Mouse (Mus musculus) hindbrain, embryonic 16.5 days (tissue): ENCODE data around the gene Sclt1. TPM values are rescaled to one million over a fixed set of nuclear protein-coding genes. Genes with fewer than 3 reads are reported as not detected.

ENCODE experiments used
- ATAC-seq: fragments of 200-750 bp; cut with Nextera tagmentation; 2 replicates; pipeline ENCODE4 v1.8.0; 2017; ENCODE audit warnings: moderate TSS enrichment, moderate library complexity
- H3K27ac ChIP-seq: fragments of 300-500 bp; sonication (generic); 2 replicates; pipeline ENCODE4 v1.5.1; 2014; ENCODE audit warnings: low read depth, mild to moderate bottlenecking, control low read depth, low read length, moderate library complexity
- H3K27me3 ChIP-seq: fragments of 300-500 bp; sonication (generic); replicated peaks from 2 replicates; pipeline ENCODE4 v1.6.1; 2014; ENCODE audit warnings: low read length; ENCODE audit not compliant: control insufficient read depth, insufficient read depth
- H3K36me3 ChIP-seq: fragments of 300-500 bp; sonication (generic); 2 replicates; pipeline ENCODE4 v1.6.1; 2014; ENCODE audit warnings: mild to moderate bottlenecking, low read length, moderate library complexity, mixed read lengths; ENCODE audit not compliant: control insufficient read depth, insufficient read depth
- H3K4me1 ChIP-seq: fragments of 300-500 bp; sonication (generic); 2 replicates; pipeline ENCODE4 v1.6.1; 2014; ENCODE audit warnings: low read depth, low read length; ENCODE audit not compliant: control insufficient read depth, insufficient read depth
- H3K4me2 ChIP-seq: fragments of 300-500 bp; sonication (generic); 2 replicates; pipeline ENCODE4 v1.6.1; 2014; ENCODE audit warnings: mild to moderate bottlenecking, low read length, control low read depth, moderate library complexity
- H3K4me3 ChIP-seq: fragments of 300-500 bp; sonication (generic); 2 replicates; pipeline ENCODE4 v1.5.1; 2014; ENCODE audit warnings: mild to moderate bottlenecking, low read length, control low read depth, moderate library complexity
- H3K9ac ChIP-seq: fragments of 300-500 bp; sonication (generic); 2 replicates; pipeline ENCODE4 v1.6.1; 2014; ENCODE audit warnings: low read depth, mild to moderate bottlenecking, control low read depth, low read length, moderate library complexity
- H3K9me3 ChIP-seq: fragments of 300-500 bp; sonication (generic); 2 replicates; pipeline ENCODE4 v1.6.1; 2014; ENCODE audit warnings: mild to moderate bottlenecking, low read length, moderate library complexity; ENCODE audit not compliant: control insufficient read depth
- WGBS: fragments of 180-500 bp; shearing (Covaris S2); extraction: QIAGEN DNeasy Blood & Tissue Kit; methylation state at CpG from one replicate; pipeline ENCODE4 v1.1.7; 2014; 5-methylcytosine and 5-hydroxymethylcytosine counted together
- polyA plus RNA-seq: library from polyadenylated mRNA; unstranded; fragments of >200 nt; fragmentation: Nextera tagmentation; extraction: Ambion mirVana; gene quantifications from 2 replicates; pipeline ENCODE4 v1.2.1, GENCODE M21; 2015

Sclt1 gene
- polyA plus RNA-seq, 1 experiment from 2014 or later = 16.3 TPM

DNA sequence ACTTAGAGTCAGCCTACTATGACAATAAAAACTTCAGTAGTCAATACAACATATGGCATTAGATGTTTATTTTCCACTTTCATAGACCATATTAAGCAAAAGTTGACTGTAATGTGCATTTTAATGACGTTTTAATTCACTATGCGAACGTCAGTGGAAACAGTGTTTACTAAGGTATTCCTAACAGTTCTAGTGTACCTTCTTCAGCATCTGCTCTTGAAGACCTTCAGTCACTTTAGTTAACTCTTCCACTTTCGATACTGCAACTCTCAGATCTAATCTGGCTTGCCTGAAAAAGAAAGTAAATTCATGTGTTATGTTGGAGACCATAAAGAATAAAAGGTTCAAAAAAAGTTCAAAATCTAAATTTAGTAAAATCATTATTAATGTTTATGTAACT lies 60.2 kb downstream of the Sclt1 start:
- Histone ChIP-seq H3K4me3 (no peak overlapping the region), H3K9ac (no peak overlapping the region), H3K9me3 (no peaks in the 10 kb centered on the region), H3K4me2 (no peak overlapping the region), H3K27ac (no peak overlapping the region), H3K4me1 (no peaks in the 10 kb centered on the region), H3K27me3 (no peaks in the 10 kb centered on the region), H3K36me3 (0 out of 2 replicates have a peak, but pooled peaks cover 3% of the 10 kb centered on the region)
- WGBS = 90% methylated on average over 4 of the region's 4 CpGs
- ATAC-seq = no peak

DNA sequence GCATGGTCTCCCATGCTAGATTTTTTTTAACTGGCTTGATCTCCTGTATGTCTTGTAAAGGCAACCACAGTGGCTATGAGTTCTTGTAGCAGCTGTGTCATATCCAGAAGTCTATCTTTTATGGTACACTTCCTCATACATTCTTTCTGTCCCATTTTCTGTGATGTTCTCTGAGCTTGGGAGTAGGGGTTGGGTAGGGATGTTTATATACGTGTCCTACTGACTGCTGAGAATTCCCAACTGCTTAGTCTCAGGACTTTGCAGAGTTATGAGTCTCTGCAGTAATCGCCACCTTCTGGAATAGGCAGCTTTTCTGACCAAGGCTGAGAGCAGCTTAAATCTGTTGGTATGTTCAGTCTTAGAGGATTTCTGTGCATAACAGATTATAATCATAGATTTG lies 65.7 kb downstream of the Sclt1 start:
- no peak overlapping the region for H3K27ac ChIP-seq
- no peaks in the 10 kb centered on the region for H3K4me1 ChIP-seq
- 95% methylated on average over 2 of the region's 2 CpGs for WGBS
- ATAC-seq = no peak
- H3K4me2 ChIP-seq = no peak overlapping the region
- no peak overlapping the region for H3K4me3 ChIP-seq
- no peak overlapping the region for H3K9ac ChIP-seq
- no peaks in the 10 kb centered on the region for H3K9me3 ChIP-seq
- 0 out of 2 replicates have a peak, but pooled peaks cover 2% of the 10 kb centered on the region for H3K36me3 ChIP-seq
- no peaks in the 10 kb centered on the region for H3K27me3 ChIP-seq

DNA sequence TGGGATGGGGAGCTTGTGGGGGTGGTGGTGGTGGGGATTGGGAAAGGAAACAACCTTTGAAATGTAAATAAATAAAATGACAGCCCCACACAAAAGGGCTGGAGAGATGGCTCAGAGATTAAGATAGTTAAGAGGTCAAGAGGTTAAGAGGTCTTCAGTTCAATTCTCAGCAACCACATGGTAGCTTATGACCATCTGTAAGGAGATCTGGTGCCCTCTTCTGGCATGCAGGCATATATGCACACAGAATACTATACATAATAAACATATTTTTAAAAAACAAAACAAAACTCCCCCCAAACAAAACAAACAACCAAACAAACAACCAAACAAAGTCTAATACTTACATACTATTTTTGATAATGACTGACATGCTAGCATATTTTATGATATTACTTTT lies 67.5 kb downstream of the Sclt1 start:
- Histone ChIP-seq H3K27me3 (no peaks in the 10 kb centered on the region), H3K9ac (no peak overlapping the region), H3K4me3 (no peak overlapping the region), H3K36me3 (peaks cover 2% of the 10 kb centered on the region; the same call in 1 of the 2 replicates), H3K9me3 (no peaks in the 10 kb centered on the region), H3K27ac (no peak overlapping the region), H3K4me1 (no peaks in the 10 kb centered on the region), H3K4me2 (no peak overlapping the region)
- ATAC-seq = no peak

DNA sequence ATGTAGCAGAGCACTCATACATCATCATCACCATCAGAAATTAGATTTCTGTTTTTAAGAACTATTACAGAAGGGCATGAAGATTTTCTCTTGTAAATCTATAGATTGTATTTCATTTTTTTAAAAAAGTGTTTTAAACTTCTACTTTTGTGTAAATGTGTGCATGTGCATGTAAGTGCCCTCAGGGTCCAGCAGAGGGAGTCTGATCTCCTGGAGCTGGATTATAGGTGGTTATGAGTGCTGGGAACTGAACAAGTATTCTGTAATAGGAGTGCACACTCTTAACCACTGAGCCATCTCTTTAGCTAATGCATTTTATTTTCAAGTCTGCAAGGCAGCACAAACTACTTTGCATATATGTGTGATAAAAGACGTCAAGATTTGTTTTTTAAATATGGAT lies 86.7 kb downstream of the Sclt1 start:
- Histone ChIP-seq H3K4me1 (no peaks in the 10 kb centered on the region), H3K9ac (no peak overlapping the region), H3K27me3 (no peaks in the 10 kb centered on the region), H3K36me3 (peaks cover 10% of the 10 kb centered on the region; the same call in 1 of the 2 replicates), H3K4me2 (no peak overlapping the region), H3K27ac (no peak overlapping the region), H3K4me3 (no peak overlapping the region), H3K9me3 (no peaks in the 10 kb centered on the region)
- no peak for ATAC-seq
- WGBS = 98% methylated on average over 1 of the region's 1 CpGs

DNA sequence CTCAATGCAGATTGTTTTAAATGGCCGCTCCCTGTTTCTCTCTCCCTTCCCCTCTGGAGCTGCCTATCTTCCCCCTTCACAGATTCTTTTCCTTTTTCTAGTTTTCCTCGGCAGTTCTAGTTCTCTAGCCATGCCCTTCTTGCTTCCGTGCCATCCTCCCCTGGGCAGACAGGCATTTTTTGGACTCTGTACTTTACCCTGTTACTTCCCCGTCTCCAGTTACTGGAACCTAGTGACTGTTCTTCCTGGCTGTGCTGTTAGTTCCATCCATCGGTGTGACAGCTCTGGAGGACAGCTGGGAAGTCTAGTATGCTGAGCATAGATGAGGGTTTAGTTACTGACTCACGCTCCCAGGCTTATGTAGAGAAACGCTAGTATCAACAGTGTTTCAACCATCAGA lies 121.3 kb downstream of the Sclt1 start:
- Histone ChIP-seq H3K4me3 (no peak overlapping the region), H3K4me2 (no peak overlapping the region), H3K36me3 (no peaks in the 10 kb centered on the region), H3K27me3 (no peaks in the 10 kb centered on the region), H3K9ac (no peak overlapping the region), H3K4me1 (0 out of 2 replicates have a peak, but pooled peaks cover 2% of the 10 kb centered on the region), H3K27ac (no peak overlapping the region), H3K9me3 (no peaks in the 10 kb centered on the region)
- WGBS = 89% methylated on average over 7 of the region's 7 CpGs
- ATAC-seq = no peak

DNA sequence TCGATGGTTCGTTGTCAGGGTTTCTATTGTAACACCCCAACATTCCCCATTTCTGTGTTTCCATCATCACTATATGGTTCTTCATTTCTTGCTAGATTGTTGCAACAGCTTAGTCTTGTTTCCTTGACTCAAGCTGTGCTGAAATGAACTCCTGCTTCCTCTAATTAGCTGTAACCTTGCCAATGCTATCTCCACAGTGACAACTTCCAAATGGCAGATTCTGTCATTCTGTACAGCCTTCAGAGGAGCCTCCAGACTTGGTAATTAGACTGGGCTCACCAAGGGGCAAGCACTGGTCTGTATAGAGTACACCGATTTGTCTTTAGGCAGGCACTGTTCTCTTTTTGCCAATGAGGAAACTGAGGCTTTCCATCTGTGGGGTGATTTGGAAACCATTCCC lies 123.8 kb downstream of the Sclt1 start:
- ATAC-seq = peak; percentile 77

DNA sequence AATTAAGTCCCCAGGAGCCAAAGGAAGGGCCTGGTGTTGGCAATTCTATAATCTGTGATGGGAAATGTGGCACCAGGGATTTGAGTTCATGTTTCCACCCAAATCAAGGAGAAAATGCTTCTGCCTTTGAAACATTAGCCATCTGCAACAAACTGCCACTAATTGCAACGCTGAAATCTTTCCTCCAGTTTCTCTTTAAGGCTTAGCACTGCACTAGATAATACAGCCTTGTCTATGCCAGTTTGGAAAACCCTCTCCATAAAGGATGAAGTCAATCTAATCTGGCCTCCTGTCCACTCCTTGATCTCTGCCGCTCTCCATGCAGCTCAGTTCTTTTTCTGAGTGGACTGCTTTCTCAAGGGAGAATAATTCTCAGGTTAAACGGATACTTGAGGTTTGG lies 124.3 kb downstream of the Sclt1 start:
- Histone ChIP-seq H3K4me2 (no peak overlapping the region), H3K36me3 (no peaks in the 10 kb centered on the region), H3K27ac (no peak overlapping the region), H3K9ac (no peak overlapping the region), H3K4me1 (0 out of 2 replicates have a peak, but pooled peaks cover 2% of the 10 kb centered on the region), H3K27me3 (no peaks in the 10 kb centered on the region), H3K4me3 (no peak overlapping the region), H3K9me3 (no peaks in the 10 kb centered on the region)
- 62% methylated on average over 3 of the region's 3 CpGs for WGBS
- ATAC-seq = peak; percentile 49

More for the DNA sequence above, 123.8 kb downstream of the Sclt1 start:
- no peak overlapping the region for H3K4me2 ChIP-seq
- no peaks in the 10 kb centered on the region for H3K9me3 ChIP-seq
- no peak overlapping the region for H3K27ac ChIP-seq
- no peaks in the 10 kb centered on the region for H3K36me3 ChIP-seq
- H3K4me3 ChIP-seq = no peak overlapping the region
- no peak overlapping the region for H3K9ac ChIP-seq
- no peaks in the 10 kb centered on the region for H3K27me3 ChIP-seq
- 73% methylated on average over 3 of the region's 3 CpGs for WGBS
- 0 out of 2 replicates have a peak, but pooled peaks cover 2% of the 10 kb centered on the region for H3K4me1 ChIP-seq

DNA sequence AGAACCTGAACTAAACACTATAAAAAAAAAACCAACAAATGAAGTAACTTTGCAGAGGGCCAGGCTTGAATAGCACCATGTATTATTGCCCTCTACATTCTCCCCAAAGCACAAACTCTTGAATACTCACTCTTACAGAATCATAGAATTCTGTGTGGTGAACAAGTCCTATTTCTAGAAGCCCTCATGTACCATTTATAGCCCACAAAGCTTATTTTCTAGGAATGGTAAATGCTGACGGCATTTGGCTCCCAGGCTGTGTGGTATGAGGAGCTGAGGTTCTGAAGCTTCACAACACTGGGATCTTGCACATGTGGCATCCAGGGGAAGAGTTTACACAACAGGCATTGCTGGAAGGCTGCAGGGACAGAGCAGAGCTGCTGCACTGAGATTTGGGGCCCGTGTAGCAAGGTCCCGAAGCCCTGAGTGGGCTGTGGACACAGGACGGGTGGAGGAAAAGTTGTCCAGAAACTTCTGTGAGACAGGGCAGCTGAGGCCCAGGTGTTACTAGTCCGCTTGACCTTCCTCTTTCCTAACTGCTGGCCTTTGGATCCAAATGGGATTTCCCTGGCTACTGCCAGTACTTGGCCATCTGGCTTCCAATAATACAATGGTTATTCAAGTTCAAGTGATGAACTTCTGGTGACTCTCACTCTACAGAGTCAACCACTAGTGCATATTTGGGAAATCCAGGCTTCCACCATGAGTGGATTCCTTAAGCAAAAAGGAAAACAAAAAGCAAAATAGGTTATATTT lies 127.9 kb downstream of the Sclt1 start:
- Histone ChIP-seq H3K27me3 (no peaks in the 10 kb centered on the region), H3K27ac (no peak overlapping the region), H3K36me3 (peaks cover 14% of the 10 kb centered on the region), H3K4me3 (no peak overlapping the region), H3K4me2 (no peak overlapping the region), H3K9me3 (no peaks in the 10 kb centered on the region), H3K9ac (no peak overlapping the region), H3K4me1 (0 out of 2 replicates have a peak, but pooled peaks cover 2% of the 10 kb centered on the region)
- no peak for ATAC-seq
- WGBS = 94% methylated on average over 5 of the region's 5 CpGs

- 0 out of 2 replicates have a peak, but pooled peaks cover 2% of the 10 kb centered on the region for H3K4me1 ChIP-seq
- H3K9me3 ChIP-seq = no peaks in the 10 kb centered on the region
- ATAC-seq = 0 out of 2 replicates have a peak, but pooled peaks have one; percentile 7
- H3K27me3 ChIP-seq = no peaks in the 10 kb centered on the region
- H3K9ac ChIP-seq = no peak overlapping the region
- no peak overlapping the region for H3K4me2 ChIP-seq
- H3K4me3 ChIP-seq = no peak overlapping the region
- H3K27ac ChIP-seq = no peak overlapping the region
- 86% methylated on average over 9 of the region's 9 CpGs for WGBS
- H3K36me3 ChIP-seq = peaks cover 14% of the 10 kb centered on the region
Measured at GRCm38 (mm10) chr3:41613706-41614105, 128.6 kb downstream of the Sclt1 start.
